Mouse (Mus musculus) mesoderm, embryonic 11.5 days (tissue): ENCODE results near the gene Fbxw5.
A peak's percentile ranks its signal among the peaks of the same experiment; 100 is the strongest.

Experiments
- DNase-seq: peaks from one replicate; pipeline ENCODE4 v3.0.0-alpha.2; 2012; ENCODE audit warnings: low read depth, low spot score

The Fbxw5 gene

GRCm38 (mm10) chr2:25500576-25501405 is at the start of gene Fbxw5:
Gene Fbxw5 (plus strand): TSS chr2:25500750.
- peak; percentile 96 for DNase-seq

- no peak for DNase-seq
These were observed 49.5 kb upstream of the Fbxw5 start for GRCm38 (mm10) chr2:25450853-25451647.

GRCm38 (mm10) chr2:25452951-25453350 is 47.6 kb upstream of the Fbxw5 start:
- no peak for DNase-seq

GRCm38 (mm10) chr2:25456205-25456953 is 44.2 kb upstream of the Fbxw5 start, which contains the start of gene Clic3:
Gene Clic3 (plus strand): TSS chr2:25456838.
- DNase-seq: no peak

- DNase-seq: no peak
These were observed 43.3 kb upstream of the Fbxw5 start for GRCm38 (mm10) chr2:25457022-25457896.

- DNase-seq: no peak
These were observed 41.6 kb upstream of the Fbxw5 start for GRCm38 (mm10) chr2:25458911-25459310.

- DNase-seq: no peak
These were observed 40.4 kb upstream of the Fbxw5 start for GRCm38 (mm10) chr2:25460135-25460534.

- DNase-seq: peak; percentile 93
These were observed 39.8 kb upstream of the Fbxw5 start, which contains the start of gene Paxx for GRCm38 (mm10) chr2:25460551-25461309. Gene Paxx (minus strand): TSS chr2:25461094.

GRCm38 (mm10) chr2:25461407-25461806 is 39.1 kb upstream of the Fbxw5 start:
- no peak for DNase-seq

- DNase-seq: no peak
These were observed 36.9 kb upstream of the Fbxw5 start for GRCm38 (mm10) chr2:25463630-25464029.

GRCm38 (mm10) chr2:25465256-25465655 is 35.3 kb upstream of the Fbxw5 start:
- no peak for DNase-seq

GRCm38 (mm10) chr2:25465816-25466635 is 34.5 kb upstream of the Fbxw5 start:
- DNase-seq: peak; percentile 4

GRCm38 (mm10) chr2:25467606-25468303 is 32.8 kb upstream of the Fbxw5 start:
- no peak for DNase-seq

GRCm38 (mm10) chr2:25468962-25469915 is 31.3 kb upstream of the Fbxw5 start:
- DNase-seq: no peak

GRCm38 (mm10) chr2:25469969-25470368 is 30.6 kb upstream of the Fbxw5 start, which contains the start of gene Ptgds:
Gene Ptgds (minus strand): TSS chr2:25470046.
- no peak for DNase-seq

- no peak for DNase-seq
These were observed 28.0 kb upstream of the Fbxw5 start for GRCm38 (mm10) chr2:25472550-25472949.

GRCm38 (mm10) chr2:25477541-25477940 is 23.0 kb upstream of the Fbxw5 start:
- no peak for DNase-seq
